ENCODE assay signal across 14 mouse cellular contexts in genomic region chr9:91366999-91367811, GRCm38 (mm10). TPM values are rescaled to one million over a fixed set of nuclear protein-coding genes. Genes with fewer than 3 reads are reported as not detected.
DNase-seq lines count a peak whose midpoint lies in the region; ATAC-seq and TF ChIP-seq lines count a peak whose summit lies in the region.
"Had no signal": no experiment of that assay in that cellular context is flagged by ENCODE, and none has a peak within 500 bp of the region (broad histone marks: within the 10 kb centered on the region; RNA-seq: fewer than 3 reads in every experiment).

No protein-coding gene starts in this region.

- peak overlapping the region; percentile 31; the same call in 1 of the 2 replicates for H3K4me2 ChIP-seq in embryonic facial prominence, embryonic 14.5 days (ENCODE audit: low read depth, low read length)
- H3K4me2 ChIP-seq in hindbrain, postnatal 0 days (ENCODE audit: low read depth, low read length): peak overlapping the region; percentile 62
- peak overlapping the region; percentile 53 for H3K4me2 ChIP-seq in neural tube, embryonic 15.5 days
- H3K4me2 ChIP-seq: limb, embryonic 13.5 days had no signal

- H3K27ac ChIP-seq in heart, embryonic 10.5 days: no peak overlapping the region
- H3K27ac ChIP-seq in embryonic facial prominence, embryonic 14.5 days (replicated peaks; ENCODE audit: low read depth, low read length): no peak overlapping the region; the same call in 1 of the 2 replicates
- H3K27ac ChIP-seq in hindbrain, postnatal 0 days: peak overlapping the region; percentile 95
- peak overlapping the region; percentile 95 for H3K27ac ChIP-seq in neural tube, embryonic 15.5 days (replicated peaks)
- H3K27ac ChIP-seq: limb, embryonic 13.5 days had no signal

- no peak overlapping the region for H3K4me3 ChIP-seq in heart, embryonic 10.5 days
- peak overlapping the region; percentile 39; the same call in 1 of the 2 replicates for H3K4me3 ChIP-seq in embryonic facial prominence, embryonic 14.5 days (ENCODE audit: low read depth, low read length)
- peak overlapping the region; percentile 78 for H3K4me3 ChIP-seq in hindbrain, postnatal 0 days (ENCODE audit: low read length)
- peak overlapping the region; percentile 59 for H3K4me3 ChIP-seq in neural tube, embryonic 15.5 days (replicated peaks)
- H3K4me3 ChIP-seq: limb, embryonic 13.5 days had no signal

- WGBS in heart, embryonic 10.5 days: 2% methylated on average over 30 of the region's 30 CpGs
- WGBS in embryonic facial prominence, embryonic 14.5 days: 1% methylated on average over 30 of the region's 30 CpGs
- 4% methylated on average over 30 of the region's 30 CpGs for WGBS in hindbrain, postnatal 0 days
- 3% methylated on average over 30 of the region's 30 CpGs for WGBS in neural tube, embryonic 15.5 days

- peak; percentile 66 for DNase-seq in heart, embryonic 10.5 days (ENCODE audit: low spot score)
- no peak for DNase-seq in heart, postnatal 10 days
- peak; percentile 6 for DNase-seq in embryonic facial prominence, embryonic 14.5 days (ENCODE audit: low spot score)
- no peak for DNase-seq in hindbrain, postnatal 0 days (ENCODE audit: low spot score)
- DNase-seq in kidney, postnatal 25 days: no peak
- no peak for DNase-seq in heart, postnatal 25 days (ENCODE audit: low spot score)
- DNase-seq in urinary bladder, adult 18-20 months (ENCODE audit: low spot score in 2 of 2): no peak
- DNase-seq: B cell, adult 2 months; right cerebral cortex, postnatal 14 days had no signal

- H3K9ac ChIP-seq in embryonic facial prominence, embryonic 14.5 days (ENCODE audit: low read depth, low read length): peak overlapping the region; percentile 19; the same call in 1 of the 2 replicates
- peak overlapping the region; percentile 80 for H3K9ac ChIP-seq in hindbrain, postnatal 0 days (replicated peaks; ENCODE audit: low read length)
- peak overlapping the region; percentile 37 for H3K9ac ChIP-seq in neural tube, embryonic 15.5 days (replicated peaks)
- H3K9ac ChIP-seq: limb, embryonic 13.5 days had no signal

- H3K9me3 ChIP-seq in heart, embryonic 10.5 days: no peaks in the 10 kb centered on the region
- no peaks in the 10 kb centered on the region for H3K9me3 ChIP-seq in embryonic facial prominence, embryonic 14.5 days (ENCODE audit: control insufficient read depth, low read length)
- H3K9me3 ChIP-seq in hindbrain, postnatal 0 days (ENCODE audit: low read length): no peaks in the 10 kb centered on the region
- no peaks in the 10 kb centered on the region for H3K9me3 ChIP-seq in neural tube, embryonic 15.5 days (replicated peaks)
- H3K9me3 ChIP-seq: limb, embryonic 13.5 days had no signal

- TF ChIP-seq CTCF in hindbrain, postnatal 0 days (IDR thresholded peaks at IDR 0.05; ENCODE audit: low read depth): no peak

- intact Hi-C loops in heart, postnatal 10 days (cut with DNase I): no loop called here
- intact Hi-C loops in heart, postnatal 25 days (cut with DNase I): no loop called here

- peaks cover 16% of the 10 kb centered on the region for H3K4me1 ChIP-seq in heart, embryonic 10.5 days
- H3K4me1 ChIP-seq in embryonic facial prominence, embryonic 14.5 days (ENCODE audit: control insufficient read depth, insufficient read depth, low read length): no peaks in the 10 kb centered on the region
- H3K4me1 ChIP-seq in hindbrain, postnatal 0 days (ENCODE audit: insufficient read depth, low read length): no peaks in the 10 kb centered on the region
- H3K4me1 ChIP-seq in neural tube, embryonic 15.5 days: peaks cover 10% of the 10 kb centered on the region

- no peaks in the 10 kb centered on the region for H3K36me3 ChIP-seq in heart, embryonic 10.5 days
- no peaks in the 10 kb centered on the region for H3K36me3 ChIP-seq in embryonic facial prominence, embryonic 14.5 days (ENCODE audit: control insufficient read depth, insufficient read depth, low read length)
- H3K36me3 ChIP-seq in hindbrain, postnatal 0 days (ENCODE audit: insufficient read depth, low read length): no peaks in the 10 kb centered on the region
- H3K36me3 ChIP-seq in neural tube, embryonic 15.5 days: no peaks in the 10 kb centered on the region
- H3K36me3 ChIP-seq: limb, embryonic 13.5 days had no signal

- no peak for ATAC-seq in embryonic facial prominence, embryonic 14.5 days (ENCODE audit: low read depth)
- ATAC-seq in hindbrain, postnatal 0 days: no peak
- no peak for ATAC-seq in neural tube, embryonic 15.5 days (ENCODE audit: low FRiP score)

- H3K27me3 ChIP-seq in heart, embryonic 10.5 days (ENCODE audit: insufficient read depth, poor library complexity, severe bottlenecking): peaks cover 97% of the 10 kb centered on the region
- H3K27me3 ChIP-seq in embryonic facial prominence, embryonic 14.5 days (replicated peaks; ENCODE audit: control insufficient read depth, insufficient read depth, low read length): peaks cover 99% of the 10 kb centered on the region
- peaks cover 17% of the 10 kb centered on the region; the same call in 1 of the 2 replicates for H3K27me3 ChIP-seq in hindbrain, postnatal 0 days (ENCODE audit: insufficient read depth, low read length)
- H3K27me3 ChIP-seq in neural tube, embryonic 15.5 days (replicated peaks): peaks cover 30% of the 10 kb centered on the region

RNA-seq across cellular contexts. Expression of gene Zic1, which starts 1.6 kb away (rescaled TPM):
- polyA plus RNA-seq in heart, embryonic 10.5 days (2016; fragmentation: Nextera tagmentation; extraction: Ambion mirVana): not detected in 2 replicates
- total RNA-seq in heart, postnatal 10 days (2021): under 1 TPM; 0.10 to 0.12 TPM
- polyA plus RNA-seq in embryonic facial prominence, embryonic 14.5 days (2014; fragmentation: Nextera tagmentation; extraction: Ambion mirVana): 2.7 and 2.8 TPM in 2 replicates
- total RNA-seq in hindbrain, postnatal 0 days (2014; rRNA removed): 281 and 342 TPM in 2 replicates
- 19.7 and 21.5 TPM in 2 replicates for polyA plus RNA-seq in hindbrain, postnatal 0 days (2015; fragmentation: Nextera tagmentation; extraction: Ambion mirVana)
- 9.7 and 13.2 TPM in 2 replicates for polyA plus RNA-seq in neural tube, embryonic 15.5 days (2015; fragmentation: Nextera tagmentation; extraction: Ambion mirVana)
- not detected for total RNA-seq in heart, postnatal 25 days (2021)
- total RNA-seq: megakaryocyte progenitor cell, adult 5-6 weeks had no signal
- polyA plus RNA-seq: kidney, embryonic 16.5 days had no signal

RNA-seq across cellular contexts. Expression of gene Zic4, which starts 5.0 kb away (rescaled TPM):
- 0.13 TPM in 1 of 2 replicates, not detected in the other for polyA plus RNA-seq in heart, embryonic 10.5 days (2016; fragmentation: Nextera tagmentation; extraction: Ambion mirVana)
- total RNA-seq in heart, postnatal 10 days (2021): not detected
- polyA plus RNA-seq in embryonic facial prominence, embryonic 14.5 days (2014; fragmentation: Nextera tagmentation; extraction: Ambion mirVana): 7.6 and 9.7 TPM in 2 replicates
- 107 and 144 TPM in 2 replicates for total RNA-seq in hindbrain, postnatal 0 days (2014; rRNA removed)
- 51.0 and 58.2 TPM in 2 replicates for polyA plus RNA-seq in hindbrain, postnatal 0 days (2015; fragmentation: Nextera tagmentation; extraction: Ambion mirVana)
- 28.3 and 44.9 TPM in 2 replicates for polyA plus RNA-seq in neural tube, embryonic 15.5 days (2015; fragmentation: Nextera tagmentation; extraction: Ambion mirVana)
- not detected for total RNA-seq in heart, postnatal 25 days (2021)
- total RNA-seq: megakaryocyte progenitor cell, adult 5-6 weeks had no signal
- polyA plus RNA-seq: heart, embryonic 16.5 days; kidney, embryonic 16.5 days had no signal

Comparison
In these comparisons a context has a peak if more than half of its experiments do, and no peak if none do; other contexts are left out.
1. DNase-seq: peak in heart, embryonic 10.5 days (single experiment) and embryonic facial prominence, embryonic 14.5 days (single experiment); none in heart, postnatal 10 days (0 of 2), hindbrain, postnatal 0 days (single experiment), kidney, postnatal 25 days (0 of 2), heart, postnatal 25 days (single experiment) and urinary bladder, adult 18-20 months (0 of 2).
2. H3K27ac ChIP-seq: peak in hindbrain, postnatal 0 days (single experiment) and neural tube, embryonic 15.5 days (single experiment); none in heart, embryonic 10.5 days (single experiment) and embryonic facial prominence, embryonic 14.5 days (single experiment).
3. H3K9ac ChIP-seq: peak in every context shown above with its lines; median percentile 80 in hindbrain, postnatal 0 days; 37 in neural tube, embryonic 15.5 days; 19 in embryonic facial prominence, embryonic 14.5 days.
4. Peak in every context shown above with its lines, with median percentiles within 50 percentile points of each other: H3K4me2 ChIP-seq.